Mouse (Mus musculus) hindbrain, embryonic 10.5 days (tissue): ENCODE data around the gene Btnl9. TPM values are rescaled to one million over a fixed set of nuclear protein-coding genes. Genes with fewer than 3 reads are reported as not detected.

ENCODE experiments used
- DNase-seq: peaks from one replicate; pipeline ENCODE4 v3.0.0-alpha.2; 2017; ENCODE audit warnings: low spot score
- H3K27ac ChIP-seq: fragments of 300-500 bp; sonication (generic); 2 replicates; pipeline ENCODE4 v1.5.1; 2016; ENCODE audit warnings: mild to moderate bottlenecking, moderate library complexity
- H3K27me3 ChIP-seq: fragments of 300-500 bp; sonication (generic); 2 replicates; pipeline ENCODE4 v1.6.1; 2016; ENCODE audit warnings: mild to moderate bottlenecking; ENCODE audit not compliant: poor library complexity, insufficient read depth, severe bottlenecking
- H3K36me3 ChIP-seq: fragments of 300-500 bp; sonication (generic); 2 replicates; pipeline ENCODE4 v1.6.1; 2016; ENCODE audit warnings: mild to moderate bottlenecking, moderate library complexity
- H3K4me1 ChIP-seq: fragments of 300-500 bp; sonication (generic); replicated peaks from 2 replicates; pipeline ENCODE4 v1.6.1; 2016; ENCODE audit warnings: mild to moderate bottlenecking
- H3K4me3 ChIP-seq: fragments of 300-500 bp; sonication (generic); 2 replicates; pipeline ENCODE4 v1.5.1; 2016; ENCODE audit warnings: mild to moderate bottlenecking, moderate library complexity
- H3K9me3 ChIP-seq: fragments of 300-500 bp; sonication (generic); 2 replicates; pipeline ENCODE4 v1.6.1; 2016; ENCODE audit warnings: mild to moderate bottlenecking, moderate library complexity
- WGBS: fragments of 180-500 bp; shearing (Covaris S2); methylation state at CpG from one replicate; pipeline ENCODE4 v1.1.7; 2016; 5-methylcytosine and 5-hydroxymethylcytosine counted together
- polyA plus RNA-seq: library from polyadenylated mRNA; unstranded; fragments of >200 nt; fragmentation: Nextera tagmentation; extraction: Ambion mirVana; gene quantifications from 2 replicates; pipeline ENCODE4 v1.2.1, GENCODE M21; 2016

Btnl9 gene
- 0.22 TPM in 1 of 2 replicates, not detected in the other for polyA plus RNA-seq

GRCm38 (mm10) chr11:49186955-49187488 is at the start of gene Btnl9:
Gene Btnl9 (minus strand): TSS chr11:49187159.
- Histone ChIP-seq H3K27me3 (no peaks in the 10 kb centered on the region), H3K27ac (no peak within 1 kb of the TSS), H3K9me3 (no peaks in the 10 kb centered on the region), H3K4me1 (no peaks in the 10 kb centered on the region), H3K4me3 (no peak within 1 kb of the TSS), H3K36me3 (no peaks in the 10 kb centered on the region)
- WGBS = 82% methylated on average over 8 of the region's 8 CpGs
- no peak for DNase-seq

GRCm38 (mm10) chr11:49235459-49236207 is 48.7 kb upstream of the Btnl9 start:
- Histone ChIP-seq H3K4me3 (no peak overlapping the region), H3K9me3 (no peaks in the 10 kb centered on the region), H3K27ac (no peak overlapping the region), H3K4me1 (no peaks in the 10 kb centered on the region), H3K27me3 (no peaks in the 10 kb centered on the region), H3K36me3 (no peaks in the 10 kb centered on the region)
- 74% methylated on average over 3 of the region's 3 CpGs for WGBS
- DNase-seq = no peak

GRCm38 (mm10) chr11:49232781-49233180 is 45.8 kb upstream of the Btnl9 start:
- H3K4me3 ChIP-seq = no peak overlapping the region
- H3K27ac ChIP-seq = no peak overlapping the region
- 75% methylated on average over 3 of the region's 3 CpGs for WGBS
- H3K27me3 ChIP-seq = no peaks in the 10 kb centered on the region
- no peaks in the 10 kb centered on the region for H3K9me3 ChIP-seq
- DNase-seq = no peak
- no peaks in the 10 kb centered on the region for H3K4me1 ChIP-seq
- no peaks in the 10 kb centered on the region for H3K36me3 ChIP-seq

- no peak for DNase-seq
- H3K27me3 ChIP-seq = no peaks in the 10 kb centered on the region
- no peak overlapping the region for H3K27ac ChIP-seq
- no peaks in the 10 kb centered on the region for H3K9me3 ChIP-seq
- no peaks in the 10 kb centered on the region for H3K4me1 ChIP-seq
- 0 out of 2 replicates have a peak, but pooled peaks cover 3% of the 10 kb centered on the region for H3K36me3 ChIP-seq
- 76% methylated on average over 1 of the region's 1 CpGs for WGBS
- no peak overlapping the region for H3K4me3 ChIP-seq
Observed at GRCm38 (mm10) chr11:49224455-49224854, 37.5 kb upstream of the Btnl9 start.

- H3K36me3 ChIP-seq = peaks cover 48% of the 10 kb centered on the region
- WGBS = 94% methylated on average over 2 of the region's 2 CpGs
- no peaks in the 10 kb centered on the region for H3K27me3 ChIP-seq
- no peaks in the 10 kb centered on the region for H3K4me1 ChIP-seq
- no peak overlapping the region for H3K27ac ChIP-seq
- no peak for DNase-seq
- no peaks in the 10 kb centered on the region for H3K9me3 ChIP-seq
- H3K4me3 ChIP-seq = no peak overlapping the region
Observed at GRCm38 (mm10) chr11:49219271-49219670, 32.3 kb upstream of the Btnl9 start.

GRCm38 (mm10) chr11:49213505-49213904 is 26.5 kb upstream of the Btnl9 start:
- DNase-seq = no peak
- H3K9me3 ChIP-seq = no peaks in the 10 kb centered on the region
- H3K4me3 ChIP-seq = no peak overlapping the region
- H3K4me1 ChIP-seq = no peaks in the 10 kb centered on the region
- WGBS = 96% methylated on average over 1 of the region's 1 CpGs
- H3K36me3 ChIP-seq = peaks cover 70% of the 10 kb centered on the region
- H3K27ac ChIP-seq = no peak overlapping the region
- H3K27me3 ChIP-seq = no peaks in the 10 kb centered on the region

- DNase-seq = no peak
- Histone ChIP-seq H3K27ac (no peak overlapping the region), H3K36me3 (peaks cover 68% of the 10 kb centered on the region), H3K4me1 (no peaks in the 10 kb centered on the region), H3K4me3 (no peak overlapping the region), H3K9me3 (no peaks in the 10 kb centered on the region), H3K27me3 (no peaks in the 10 kb centered on the region)
Observed at GRCm38 (mm10) chr11:49212577-49212976, 25.6 kb upstream of the Btnl9 start.

GRCm38 (mm10) chr11:49207495-49207894 is 20.5 kb upstream of the Btnl9 start:
- 96% methylated on average over 1 of the region's 1 CpGs for WGBS
- Histone ChIP-seq H3K4me3 (no peak overlapping the region), H3K9me3 (no peaks in the 10 kb centered on the region), H3K27me3 (no peaks in the 10 kb centered on the region), H3K4me1 (peaks cover 14% of the 10 kb centered on the region), H3K36me3 (peaks cover 30% of the 10 kb centered on the region), H3K27ac (no peak overlapping the region)
- no peak for DNase-seq

- peak overlapping the region; percentile 80 for H3K4me3 ChIP-seq
- no peak for DNase-seq
Observed at GRCm38 (mm10) chr11:49205080-49205590, 18.2 kb upstream of the Btnl9 start.

GRCm38 (mm10) chr11:49203771-49204497 is 17.0 kb upstream of the Btnl9 start:
- peak; percentile 74 for DNase-seq
- Histone ChIP-seq H3K36me3 (peaks cover 17% of the 10 kb centered on the region), H3K9me3 (no peaks in the 10 kb centered on the region), H3K27ac (peak overlapping the region; percentile 99), H3K4me1 (peaks cover 21% of the 10 kb centered on the region), H3K4me3 (peak overlapping the region; percentile 80), H3K27me3 (no peaks in the 10 kb centered on the region)
- WGBS = under 1% methylated on average over 24 of the region's 24 CpGs

More at GRCm38 (mm10) chr11:49205080-49205590, 18.2 kb upstream of the Btnl9 start:
- H3K9me3 ChIP-seq = no peaks in the 10 kb centered on the region
- 90% methylated on average over 6 of the region's 6 CpGs for WGBS
- no peaks in the 10 kb centered on the region for H3K27me3 ChIP-seq
- H3K4me1 ChIP-seq = peaks cover 21% of the 10 kb centered on the region
- peaks cover 17% of the 10 kb centered on the region for H3K36me3 ChIP-seq
- H3K27ac ChIP-seq = no peak overlapping the region

GRCm38 (mm10) chr11:49203129-49203768 is 16.3 kb upstream of the Btnl9 start, which contains the start of gene Zfp62:
Gene Zfp62 (plus strand): TSS chr11:49203292.
- no peaks in the 10 kb centered on the region for H3K9me3 ChIP-seq
- WGBS = under 1% methylated on average over 47 of the region's 47 CpGs

GRCm38 (mm10) chr11:49202523-49203061 is 15.6 kb upstream of the Btnl9 start:
- DNase-seq = no peak
- H3K27ac ChIP-seq = peak overlapping the region; percentile 99
- no peaks in the 10 kb centered on the region for H3K27me3 ChIP-seq
- H3K9me3 ChIP-seq = no peaks in the 10 kb centered on the region
- H3K4me3 ChIP-seq = peak overlapping the region; percentile 80
- 9% methylated on average over 10 of the region's 10 CpGs for WGBS
- peaks cover 21% of the 10 kb centered on the region for H3K4me1 ChIP-seq
- peaks cover 13% of the 10 kb centered on the region for H3K36me3 ChIP-seq

More at GRCm38 (mm10) chr11:49203129-49203768, 16.3 kb upstream of the Btnl9 start, which contains the start of gene Zfp62:
- Histone ChIP-seq H3K27me3 (no peaks in the 10 kb centered on the region), H3K4me3 (peak within 1 kb of the TSS; percentile 80), H3K27ac (peak within 1 kb of the TSS; percentile 99), H3K4me1 (peaks cover 21% of the 10 kb centered on the region), H3K36me3 (peaks cover 17% of the 10 kb centered on the region)
- DNase-seq = peak; percentile 95
